8 mouse cellular contexts compared by ENCODE assay signal in genomic region chr6:90987561-90988298, GRCm38 (mm10). TPM values are rescaled to one million over a fixed set of nuclear protein-coding genes. Genes with fewer than 3 reads are reported as not detected.
A peak's percentile ranks its signal among the peaks of the same experiment; 100 is the strongest.
DNase-seq lines count a peak whose midpoint lies in the region; ATAC-seq and TF ChIP-seq lines count a peak whose summit lies in the region.

No protein-coding gene starts in this region.

- no peak for TF ChIP-seq CTCF in left cerebral cortex, adult 2 months (IDR thresholded peaks at IDR 0.05)
- TF ChIP-seq CTCF in intestine, postnatal 0 days (IDR thresholded peaks at IDR 0.05; ENCODE audit: low read depth), result no peak

- DNase-seq in left cerebral cortex, adult 2 months (ENCODE audit: extremely low spot score in 1 of 2, low spot score in 2 of 2), result peak; percentile 37 to 38
- no peak for DNase-seq in left cerebral cortex, adult 11 months (ENCODE audit: low spot score)
- peak; percentile 50 for DNase-seq in adrenal gland, postnatal 14 days
- DNase-seq in retina, postnatal 1 day, result peak; percentile 77

- no peaks in the 10 kb centered on the region for H3K36me3 ChIP-seq in forebrain, embryonic 13.5 days (ENCODE audit: poor library complexity, severe bottlenecking)
- H3K36me3 ChIP-seq in intestine, postnatal 0 days (ENCODE audit: control insufficient read depth, insufficient read depth), result no peaks in the 10 kb centered on the region
- H3K36me3 ChIP-seq in lung, embryonic 15.5 days, result no peaks in the 10 kb centered on the region

- H3K9me3 ChIP-seq in forebrain, embryonic 13.5 days (replicated peaks), result peaks cover 7% of the 10 kb centered on the region
- H3K9me3 ChIP-seq in intestine, postnatal 0 days (ENCODE audit: control insufficient read depth), result no peaks in the 10 kb centered on the region
- H3K9me3 ChIP-seq in lung, embryonic 15.5 days, result no peaks in the 10 kb centered on the region

- H3K4me1 ChIP-seq in forebrain, embryonic 13.5 days, result peaks cover 16% of the 10 kb centered on the region
- H3K4me1 ChIP-seq in intestine, postnatal 0 days (replicated peaks; ENCODE audit: control insufficient read depth, insufficient read depth, low read length), result no peaks in the 10 kb centered on the region
- H3K4me1 ChIP-seq in lung, embryonic 15.5 days, result peaks cover 43% of the 10 kb centered on the region

- under 1% methylated on average over 69 of the region's 76 CpGs for WGBS in forebrain, embryonic 13.5 days
- WGBS in intestine, postnatal 0 days, result under 1% methylated on average over 64 of the region's 76 CpGs
- WGBS in lung, embryonic 15.5 days, result under 1% methylated on average over 53 of the region's 76 CpGs

- peak overlapping the region; percentile 81 for H3K27ac ChIP-seq in left cerebral cortex, adult 2 months
- 0 out of 2 replicates have a peak overlapping the region, but pooled peaks have one; percentile 51 for H3K27ac ChIP-seq in forebrain, embryonic 13.5 days
- no peak overlapping the region for H3K27ac ChIP-seq in intestine, postnatal 0 days (ENCODE audit: low read depth, low read length)
- peak overlapping the region; percentile 69 for H3K27ac ChIP-seq in lung, embryonic 15.5 days

- H3K4me3 ChIP-seq in left cerebral cortex, adult 2 months, result peak overlapping the region; percentile 84
- peak overlapping the region; percentile 73 for H3K4me3 ChIP-seq in forebrain, embryonic 13.5 days
- H3K4me3 ChIP-seq in intestine, postnatal 0 days (ENCODE audit: low read depth, low read length), result peak overlapping the region; percentile 48
- H3K4me3 ChIP-seq in lung, embryonic 15.5 days, result peak overlapping the region; percentile 69

- peak overlapping the region; percentile 77 for H3K9ac ChIP-seq in forebrain, embryonic 13.5 days
- H3K9ac ChIP-seq in intestine, postnatal 0 days (ENCODE audit: low read depth, low read length), result peak overlapping the region; percentile 13; the same call in 1 of the 2 replicates
- H3K9ac ChIP-seq in lung, embryonic 15.5 days, result peak overlapping the region; percentile 64

- intact Hi-C loops in left cerebral cortex, adult 2 months (cut with DNase I), result loop anchor here (5.0 kb wide), 4 partner anchors 75 to 170 kb away; partner anchors contain the start of gene Nup210

- ATAC-seq in forebrain, embryonic 13.5 days, result no peak; the same call in 1 of the 2 replicates
- no peak for ATAC-seq in intestine, postnatal 0 days
- ATAC-seq in lung, embryonic 15.5 days (ENCODE audit: borderline replicate concordance, extremely low read depth, low FRiP score, low TSS enrichment), result no peak
- no peak for ATAC-seq in megakaryocyte progenitor cell, adult 5-6 weeks (replicated peaks; ENCODE audit: poor library complexity)

- H3K27me3 ChIP-seq in forebrain, embryonic 13.5 days, result peaks cover 19% of the 10 kb centered on the region
- H3K27me3 ChIP-seq in intestine, postnatal 0 days (replicated peaks; ENCODE audit: control insufficient read depth, insufficient read depth, low read length), result 0 out of 2 replicates have a peak, but pooled peaks cover 7% of the 10 kb centered on the region
- peaks cover 11% of the 10 kb centered on the region; the same call in 1 of the 2 replicates for H3K27me3 ChIP-seq in lung, embryonic 15.5 days

- peak overlapping the region; percentile 100 for H3K4me2 ChIP-seq in forebrain, embryonic 13.5 days
- peak overlapping the region; percentile 81 for H3K4me2 ChIP-seq in intestine, postnatal 0 days (replicated peaks; ENCODE audit: low read depth)
- peak overlapping the region; percentile 100 for H3K4me2 ChIP-seq in lung, embryonic 15.5 days

RNA-seq across cellular contexts. Expression of gene Iqsec1, which starts 0.8 kb away (rescaled TPM):
- total RNA-seq in left cerebral cortex, adult 2 months (2021), result 100 to 1,000 TPM; 369 to 377 TPM
- total RNA-seq in adrenal gland, postnatal 14 days (2021), result 86.8 and 88.7 TPM in 2 replicates
- 10.0 and 12.4 TPM in 2 replicates for polyA plus RNA-seq in forebrain, embryonic 13.5 days (2015; fragmentation: Nextera tagmentation; extraction: Ambion mirVana)
- polyA plus RNA-seq in intestine, postnatal 0 days (2015; fragmentation: Nextera tagmentation; extraction: Ambion mirVana), result 7.0 and 7.2 TPM in 2 replicates
- polyA plus RNA-seq in lung, embryonic 15.5 days (2015; fragmentation: Nextera tagmentation; extraction: Ambion mirVana), result 11.3 and 12.3 TPM in 2 replicates
- total RNA-seq in megakaryocyte progenitor cell, adult 5-6 weeks (2015), result 25.9 and 32.5 TPM in 2 replicates
- 3.5 and 8.7 TPM in 2 replicates for total RNA-seq in megakaryocyte progenitor cell, adult 5-6 weeks (2017)

Comparison
In these comparisons a context has a peak if more than half of its experiments do, and no peak if none do; other contexts are left out.
1. H3K9ac ChIP-seq: peak in every context shown above with its lines; median percentile 77 in forebrain, embryonic 13.5 days; 64 in lung, embryonic 15.5 days; 13 in intestine, postnatal 0 days.